Mouse (Mus musculus): ENCODE results near the gene Zfp708. TPM values are rescaled to one million over a fixed set of nuclear protein-coding genes. Genes with fewer than 3 reads are reported as not detected.

The Zfp708 gene
- total RNA-seq (2023): not detected in 2 replicates

DNA sequence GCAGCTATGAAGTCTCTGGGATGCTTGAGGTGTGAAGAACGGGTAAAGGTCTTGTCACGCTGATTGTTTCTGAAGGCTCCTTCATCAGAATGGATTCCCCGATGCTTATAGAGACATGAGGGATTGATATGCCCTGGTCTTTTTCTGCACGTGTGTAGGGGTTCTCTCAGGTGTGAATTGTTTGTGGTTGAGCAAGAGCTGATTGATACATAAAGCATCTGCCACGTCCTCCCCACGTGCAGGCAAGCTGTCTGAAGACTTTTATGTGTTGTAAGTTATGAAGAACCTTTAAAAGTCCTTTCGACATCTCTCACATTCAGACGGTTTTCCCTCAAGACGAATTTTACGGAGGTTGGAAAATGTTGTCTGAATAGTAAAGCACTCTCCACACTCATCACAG, at the start of gene Zfp708:
Gene Zfp708, minus strand, starts transcription at position 101 of the 400 bp plus-strand sequence.

DNA sequence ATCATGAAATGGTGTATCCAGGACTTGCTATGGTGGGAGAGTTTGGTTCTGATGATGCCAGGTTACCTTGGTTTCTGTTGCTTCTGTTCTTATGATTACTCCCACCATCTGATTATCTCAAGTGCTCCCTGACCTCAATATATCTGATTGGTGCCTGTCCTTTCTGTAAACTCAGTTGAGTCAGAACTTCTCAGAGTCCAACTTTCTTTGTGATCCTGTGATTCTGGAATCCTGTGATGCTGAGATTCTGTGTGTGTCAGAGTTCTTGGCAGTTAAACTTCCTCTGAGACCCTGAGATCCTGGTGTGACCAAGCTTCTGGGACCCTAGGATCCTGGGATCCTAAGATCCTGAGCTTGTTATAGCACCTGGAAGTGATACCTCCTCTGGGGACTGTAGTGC, 23.6 kb upstream of the Zfp708 start, which contains the start of gene Zfp759:
Gene Zfp759, plus strand, starts transcription at position 301 of the 400 bp plus-strand sequence.

DNA sequence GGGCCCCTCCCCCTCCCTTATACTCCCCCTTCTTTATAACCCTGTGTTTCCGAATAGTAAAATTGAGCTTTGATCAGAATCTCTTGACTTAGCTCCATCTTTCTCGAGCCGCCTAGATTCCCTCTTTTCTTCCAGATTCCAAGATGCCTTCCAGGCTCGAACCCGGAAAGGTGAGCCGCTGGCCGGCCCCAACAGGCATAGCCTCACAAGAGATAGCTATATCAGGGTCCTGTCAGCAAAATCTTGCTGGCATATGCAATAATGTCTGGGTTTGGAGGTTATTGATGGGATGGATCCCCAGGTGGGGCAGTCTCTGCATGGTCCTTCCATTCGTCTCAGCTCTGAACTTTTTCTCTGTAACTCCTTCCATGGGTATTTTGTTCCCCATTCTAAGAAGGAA, 18.4 kb upstream of the Zfp708 start, which contains the start of gene Rslcan18:
Gene Rslcan18, minus strand, starts transcription at position 101 of the 400 bp plus-strand sequence.

GRCm38 (mm10) chr13:67108194-67108820, 10.5 kb upstream of the Zfp708 start, which contains the start of gene Gm28557:
Gene Gm28557 (minus strand): TSS chr13:67108604.

DNA sequence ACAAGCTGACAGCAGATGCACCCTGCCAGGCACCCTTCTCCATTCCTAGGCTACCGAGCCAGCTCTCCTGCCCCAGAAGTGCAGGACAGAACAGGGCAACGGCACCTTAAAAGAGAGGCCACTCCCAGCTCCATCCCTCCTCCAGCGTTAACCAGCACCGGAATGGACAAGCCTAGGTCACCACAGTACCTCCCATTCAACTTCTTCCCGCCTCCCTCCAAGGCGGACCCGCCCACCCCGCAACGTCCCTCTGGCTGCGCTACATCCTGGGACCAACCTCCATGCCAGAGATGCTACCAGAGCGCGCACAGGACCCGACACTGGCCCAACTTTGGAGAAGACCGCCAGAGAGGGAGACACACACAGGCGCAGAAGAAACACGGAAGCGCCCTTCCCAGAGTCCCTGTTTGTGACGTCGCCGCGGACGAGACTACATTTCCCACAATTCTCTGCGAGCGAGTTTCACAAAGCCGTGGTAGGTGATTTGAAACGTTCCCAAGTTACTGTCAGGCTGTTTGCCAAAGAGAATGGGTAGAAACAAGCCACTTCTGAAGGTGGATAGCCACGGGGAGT, 36.9 kb downstream of the Zfp708 start, which contains the start of gene Zfp712:
Gene Zfp712, minus strand, starts transcription at position 385 of the 573 bp plus-strand sequence.

Other genes with a start within 250 kb of the Zfp708 start
- gene Gm10767, start 193.1 kb downstream of the Zfp708 start, total RNA-seq (2023): 1.6 and 1.7 TPM in 2 replicates
- gene Zfp712, start 36.8 kb downstream of the Zfp708 start, total RNA-seq (2023): 0.85 and 1.0 TPM in 2 replicates
- 0.38 and 0.93 TPM in 2 replicates for gene Gm28557, start 10.6 kb upstream of the Zfp708 start, total RNA-seq (2023)
- 0.19 TPM in 1 of 2 replicates, not detected in the other for gene Rslcan18, start 18.3 kb upstream of the Zfp708 start, total RNA-seq (2023)
- 0.76 and 1.1 TPM in 2 replicates for gene Zfp759, start 23.7 kb upstream of the Zfp708 start, total RNA-seq (2023)
- 0.41 and 0.95 TPM in 2 replicates for gene Rsl1, start 75.2 kb upstream of the Zfp708 start, total RNA-seq (2023)
- gene Zfp455, start 96.5 kb upstream of the Zfp708 start, total RNA-seq (2023): 0.35 and 0.39 TPM in 2 replicates
- gene Zfp458, start 180.5 kb upstream of the Zfp708 start, total RNA-seq (2023): 1.1 and 1.6 TPM in 2 replicates
- gene Zfp457, start 208.5 kb upstream of the Zfp708 start, total RNA-seq (2023): 0.36 and 0.60 TPM in 2 replicates
- 4.2 and 7.0 TPM in 2 replicates for gene Zfp595, start 234.6 kb upstream of the Zfp708 start, total RNA-seq (2023)